Mouse (Mus musculus) thymus, adult 2 months (tissue): ENCODE data around the gene Dhrs4.

ENCODE experiments used
- CTCF ChIP-seq: fragments of 200-500 bp; IDR thresholded peaks from 2 replicates; pipeline ENCODE4 v1.5.1; 2012; ENCODE audit warnings: mild to moderate bottlenecking, control low read depth, low read length, moderate library complexity, borderline replicate concordance; ENCODE audit not compliant: control insufficient read depth, poor library complexity, insufficient read depth; ENCODE audit errors: extremely low read depth
- POLR2A ChIP-seq: fragments of 200-500 bp; IDR thresholded peaks from 2 replicates; pipeline ENCODE4 v1.6.1; 2012; ENCODE audit warnings: mild to moderate bottlenecking, low read length, control low read depth, moderate library complexity; ENCODE audit not compliant: control insufficient read depth, poor library complexity, insufficient read depth; ENCODE audit errors: extremely low read depth

DNA sequence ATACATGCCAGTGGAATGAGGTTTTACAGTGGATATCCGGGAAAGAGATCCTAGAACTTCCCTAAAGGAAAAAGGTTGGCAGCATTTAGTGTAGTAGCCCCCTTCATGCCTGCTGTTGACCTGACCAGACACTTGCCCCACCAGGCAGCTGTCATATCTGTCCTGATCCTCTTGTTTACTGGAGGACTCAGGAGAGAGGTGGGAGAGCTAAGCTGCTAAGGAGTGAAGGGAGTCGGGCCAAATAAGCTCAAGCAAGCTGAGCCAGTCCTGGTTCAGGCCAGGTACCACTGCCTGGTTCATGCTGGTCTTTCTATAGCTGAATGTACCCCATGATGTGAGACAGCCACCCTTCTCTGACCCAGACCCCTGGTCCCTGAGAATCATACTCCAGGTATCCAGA lies 48.1 kb downstream of the Dhrs4 start:
- TF ChIP-seq POLR2A = no peak
- no peak for TF ChIP-seq CTCF
